Mouse (Mus musculus): ENCODE measurements around the gene Rbm48. TPM values are rescaled to one million over a fixed set of nuclear protein-coding genes. Genes with fewer than 3 reads are reported as not detected.
A peak's percentile ranks its signal among the peaks of the same experiment; 100 is the strongest.

Gene Rbm48
- polyA plus RNA-seq, 1 experiment from 2014 or later = 15.6 TPM

- peaks cover 63% of the 10 kb centered on the region for H3K36me3 ChIP-seq (ENCODE audit: control insufficient read depth, insufficient read depth, low read length)
- no peak overlapping the region for H3K4me3 ChIP-seq (ENCODE audit: low read length)
- no peaks in the 10 kb centered on the region for H3K4me1 ChIP-seq (ENCODE audit: control insufficient read depth, insufficient read depth, low read depth, low read length)
- H3K9ac ChIP-seq (ENCODE audit: low read depth, low read length) = no peak overlapping the region
- H3K4me2 ChIP-seq (ENCODE audit: low read length) = no peak overlapping the region
- H3K9me3 ChIP-seq (ENCODE audit: control insufficient read depth, low read length) = peaks cover 3% of the 10 kb centered on the region; the same call in 1 of the 2 replicates
- no peaks in the 10 kb centered on the region for H3K27me3 ChIP-seq (replicated peaks; ENCODE audit: control insufficient read depth, insufficient read depth, low read length)
- WGBS = 93% methylated on average over 7 of the region's 7 CpGs
- no peak for ATAC-seq
- H3K27ac ChIP-seq (ENCODE audit: low read depth, low read length) = no peak overlapping the region
These were observed 17.3 kb downstream of the Rbm48 start for GRCm38 (mm10) chr5:3579066-3579465.

GRCm38 (mm10) chr5:3577939-3578338 lies 18.4 kb downstream of the Rbm48 start:
- H3K4me1 ChIP-seq (ENCODE audit: control insufficient read depth, insufficient read depth, low read depth, low read length) = no peaks in the 10 kb centered on the region
- H3K36me3 ChIP-seq (ENCODE audit: control insufficient read depth, insufficient read depth, low read length) = peaks cover 66% of the 10 kb centered on the region
- H3K9ac ChIP-seq (ENCODE audit: low read depth, low read length) = no peak overlapping the region
- H3K27me3 ChIP-seq (replicated peaks; ENCODE audit: control insufficient read depth, insufficient read depth, low read length) = no peaks in the 10 kb centered on the region
- H3K4me2 ChIP-seq (ENCODE audit: low read length) = no peak overlapping the region
- no peak for ATAC-seq
- no peak overlapping the region for H3K27ac ChIP-seq (ENCODE audit: low read depth, low read length)
- H3K4me3 ChIP-seq (ENCODE audit: low read length) = no peak overlapping the region
- 91% methylated on average over 2 of the region's 2 CpGs for WGBS
- H3K9me3 ChIP-seq (ENCODE audit: control insufficient read depth, low read length) = peaks cover 3% of the 10 kb centered on the region; the same call in 1 of the 2 replicates

DNA sequence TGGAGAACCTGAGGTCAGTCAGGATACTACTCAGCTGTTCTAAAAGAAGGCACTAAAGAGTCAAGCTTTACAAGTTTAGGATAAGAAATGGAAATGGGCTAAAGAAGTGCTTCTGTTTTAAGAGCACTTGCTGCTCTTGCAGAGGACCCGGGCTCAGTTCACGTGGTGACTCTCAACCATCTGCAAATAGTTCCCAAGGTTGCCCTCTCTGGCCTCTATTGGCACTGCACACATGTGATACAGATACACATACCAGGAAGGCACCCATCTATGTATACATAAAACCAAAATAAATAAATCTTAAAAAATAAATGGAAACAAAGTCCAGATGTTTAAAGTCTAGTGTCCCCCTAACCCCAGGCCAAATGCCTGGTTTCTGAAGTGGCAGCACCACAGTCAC lies 21.6 kb downstream of the Rbm48 start:
- Histone ChIP-seq H3K27me3 (replicated peaks; ENCODE audit: control insufficient read depth, insufficient read depth, low read length) (no peaks in the 10 kb centered on the region), H3K4me2 (ENCODE audit: low read length) (no peak overlapping the region), H3K4me1 (ENCODE audit: control insufficient read depth, insufficient read depth, low read depth, low read length) (no peaks in the 10 kb centered on the region), H3K36me3 (ENCODE audit: control insufficient read depth, insufficient read depth, low read length) (peaks cover 71% of the 10 kb centered on the region), H3K9ac (ENCODE audit: low read depth, low read length) (no peak overlapping the region), H3K9me3 (ENCODE audit: control insufficient read depth, low read length) (peaks cover 3% of the 10 kb centered on the region; the same call in 1 of the 2 replicates), H3K27ac (ENCODE audit: low read depth, low read length) (no peak overlapping the region), H3K4me3 (ENCODE audit: low read length) (no peak overlapping the region)
- no peak for ATAC-seq
- 95% methylated on average over 2 of the region's 2 CpGs for WGBS

GRCm38 (mm10) chr5:3571266-3571665 lies 25.1 kb downstream of the Rbm48 start, which contains the start of gene 1700109H08Rik:
TSS of gene 1700109H08Rik (plus strand) at chr5:3571566.
- Histone ChIP-seq H3K27me3 (replicated peaks; ENCODE audit: control insufficient read depth, insufficient read depth, low read length) (no peaks in the 10 kb centered on the region), H3K9ac (ENCODE audit: low read depth, low read length) (no peak within 1 kb of the TSS), H3K4me3 (ENCODE audit: low read length) (no peak within 1 kb of the TSS), H3K4me2 (ENCODE audit: low read length) (no peak within 1 kb of the TSS), H3K27ac (ENCODE audit: low read depth, low read length) (no peak within 1 kb of the TSS), H3K4me1 (ENCODE audit: control insufficient read depth, insufficient read depth, low read depth, low read length) (no peaks in the 10 kb centered on the region), H3K9me3 (ENCODE audit: control insufficient read depth, low read length) (peaks cover 3% of the 10 kb centered on the region; the same call in 1 of the 2 replicates), H3K36me3 (ENCODE audit: control insufficient read depth, insufficient read depth, low read length) (peaks cover 45% of the 10 kb centered on the region)
- 98% methylated on average over 4 of the region's 4 CpGs for WGBS
- no peak for ATAC-seq

DNA sequence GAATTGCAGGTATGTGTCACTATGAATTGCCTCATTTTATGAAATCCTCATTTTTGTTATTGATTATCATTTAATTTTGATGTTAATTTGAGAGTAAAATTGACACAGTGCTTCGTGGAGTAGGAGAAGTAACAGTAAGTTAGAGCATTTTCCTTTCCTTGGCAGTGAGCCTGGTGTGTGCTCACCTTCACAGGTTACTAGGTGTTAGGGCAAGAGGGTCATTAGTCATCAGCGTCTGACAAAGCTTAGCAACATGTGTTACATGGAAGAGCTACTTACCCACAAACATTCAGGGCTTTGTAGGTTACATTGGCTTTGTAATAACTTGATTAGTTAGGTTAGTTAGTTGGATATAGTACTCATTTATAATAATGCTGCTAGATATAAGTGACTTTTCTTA lies 42.2 kb downstream of the Rbm48 start:
- Histone ChIP-seq H3K9ac (ENCODE audit: low read depth, low read length) (no peak overlapping the region), H3K27ac (ENCODE audit: low read depth, low read length) (no peak overlapping the region), H3K4me3 (ENCODE audit: low read length) (no peak overlapping the region), H3K4me2 (ENCODE audit: low read length) (no peak overlapping the region), H3K27me3 (replicated peaks; ENCODE audit: control insufficient read depth, insufficient read depth, low read length) (no peaks in the 10 kb centered on the region), H3K9me3 (ENCODE audit: control insufficient read depth, low read length) (no peaks in the 10 kb centered on the region), H3K36me3 (ENCODE audit: control insufficient read depth, insufficient read depth, low read length) (peaks cover 10% of the 10 kb centered on the region; the same call in 1 of the 2 replicates), H3K4me1 (ENCODE audit: control insufficient read depth, insufficient read depth, low read depth, low read length) (no peaks in the 10 kb centered on the region)
- 94% methylated on average over 2 of the region's 2 CpGs for WGBS
- ATAC-seq = no peak; the same call in 1 of the 2 replicates

DNA sequence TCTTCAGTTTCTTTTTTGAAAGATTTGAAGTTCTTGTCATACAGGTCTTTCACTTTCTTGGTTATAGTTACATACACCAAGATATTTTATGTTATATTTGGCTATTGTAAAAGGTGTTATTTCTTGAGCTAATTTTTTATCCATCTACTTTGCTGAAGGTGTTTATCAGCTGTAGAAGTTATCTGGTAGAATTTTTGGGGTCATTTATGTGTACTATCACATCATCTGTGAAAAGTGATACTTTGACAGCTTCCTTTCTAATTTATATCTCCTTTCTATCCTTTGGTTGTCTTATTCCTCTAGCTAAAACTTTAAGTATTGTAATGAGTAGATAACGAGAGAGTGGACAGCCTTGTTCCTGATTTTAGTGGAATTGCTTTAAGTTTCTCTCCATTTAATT lies 44.9 kb downstream of the Rbm48 start:
- Histone ChIP-seq H3K4me3 (ENCODE audit: low read length) (no peak overlapping the region), H3K9ac (ENCODE audit: low read depth, low read length) (no peak overlapping the region), H3K9me3 (ENCODE audit: control insufficient read depth, low read length) (no peaks in the 10 kb centered on the region), H3K4me1 (ENCODE audit: control insufficient read depth, insufficient read depth, low read depth, low read length) (no peaks in the 10 kb centered on the region), H3K4me2 (ENCODE audit: low read length) (no peak overlapping the region), H3K27ac (ENCODE audit: low read depth, low read length) (no peak overlapping the region), H3K27me3 (replicated peaks; ENCODE audit: control insufficient read depth, insufficient read depth, low read length) (no peaks in the 10 kb centered on the region), H3K36me3 (ENCODE audit: control insufficient read depth, insufficient read depth, low read length) (peaks cover 8% of the 10 kb centered on the region; the same call in 1 of the 2 replicates)
- WGBS = 97% methylated on average over 1 of the region's 1 CpGs
- no peak for ATAC-seq

GRCm38 (mm10) chr5:3546226-3546625 lies 50.2 kb downstream of the Rbm48 start:
- no peaks in the 10 kb centered on the region for H3K27me3 ChIP-seq (replicated peaks; ENCODE audit: control insufficient read depth, insufficient read depth, low read length)
- no peak for ATAC-seq
- H3K9me3 ChIP-seq (ENCODE audit: control insufficient read depth, low read length) = no peaks in the 10 kb centered on the region
- H3K9ac ChIP-seq (ENCODE audit: low read depth, low read length) = no peak overlapping the region
- no peak overlapping the region for H3K27ac ChIP-seq (ENCODE audit: low read depth, low read length)
- WGBS = 86% methylated on average over 1 of the region's 1 CpGs
- no peak overlapping the region for H3K4me2 ChIP-seq (ENCODE audit: low read length)
- H3K4me1 ChIP-seq (ENCODE audit: control insufficient read depth, insufficient read depth, low read depth, low read length) = peaks cover 14% of the 10 kb centered on the region
- no peak overlapping the region for H3K4me3 ChIP-seq (ENCODE audit: low read length)
- no peaks in the 10 kb centered on the region for H3K36me3 ChIP-seq (ENCODE audit: control insufficient read depth, insufficient read depth, low read length)

DNA sequence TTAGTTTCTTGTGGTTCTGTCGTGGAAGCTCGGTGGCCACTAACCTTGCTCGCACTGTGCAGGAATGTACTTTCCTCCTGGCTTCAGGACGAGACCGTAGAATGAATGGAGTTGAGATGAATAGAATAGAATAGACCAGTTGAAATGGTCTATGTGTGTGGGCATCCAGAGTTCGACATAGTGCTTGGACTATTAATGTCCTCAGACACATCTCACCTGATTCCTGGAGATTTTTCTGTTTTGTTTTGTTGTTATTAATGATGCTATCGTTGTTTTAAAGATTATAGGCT lies 52.0 kb downstream of the Rbm48 start:
- ATAC-seq = peak; percentile 22; the same call in 1 of the 2 replicates
- Histone ChIP-seq H3K4me1 (ENCODE audit: control insufficient read depth, insufficient read depth, low read depth, low read length) (peaks cover 14% of the 10 kb centered on the region), H3K9ac (ENCODE audit: low read depth, low read length) (peak overlapping the region; percentile 82), H3K4me3 (ENCODE audit: low read length) (peak overlapping the region; percentile 97), H3K27me3 (replicated peaks; ENCODE audit: control insufficient read depth, insufficient read depth, low read length) (no peaks in the 10 kb centered on the region), H3K4me2 (ENCODE audit: low read length) (peak overlapping the region; percentile 81), H3K9me3 (ENCODE audit: control insufficient read depth, low read length) (no peaks in the 10 kb centered on the region), H3K36me3 (ENCODE audit: control insufficient read depth, insufficient read depth, low read length) (no peaks in the 10 kb centered on the region), H3K27ac (ENCODE audit: low read depth, low read length) (no peak overlapping the region; the same call in 1 of the 2 replicates)
- 6% methylated on average over 7 of the region's 7 CpGs for WGBS

GRCm38 (mm10) chr5:3543629-3544479 lies 52.5 kb downstream of the Rbm48 start, which contains the start of gene Fam133b:
TSS of gene Fam133b (plus strand) at chr5:3543833.
- Histone ChIP-seq H3K4me1 (ENCODE audit: control insufficient read depth, insufficient read depth, low read depth, low read length) (peaks cover 14% of the 10 kb centered on the region), H3K9me3 (ENCODE audit: control insufficient read depth, low read length) (no peaks in the 10 kb centered on the region), H3K9ac (ENCODE audit: low read depth, low read length) (peak within 1 kb of the TSS; percentile 82), H3K36me3 (ENCODE audit: control insufficient read depth, insufficient read depth, low read length) (no peaks in the 10 kb centered on the region), H3K27me3 (replicated peaks; ENCODE audit: control insufficient read depth, insufficient read depth, low read length) (no peaks in the 10 kb centered on the region), H3K27ac (ENCODE audit: low read depth, low read length) (peak within 1 kb of the TSS; percentile 89), H3K4me2 (ENCODE audit: low read length) (peak within 1 kb of the TSS; percentile 81), H3K4me3 (ENCODE audit: low read length) (peak within 1 kb of the TSS; percentile 97)
- WGBS = under 1% methylated on average over 58 of the region's 80 CpGs
- ATAC-seq = peak; percentile 97

All from hindbrain, embryonic 16.5 days (tissue).